Mouse (Mus musculus) hindbrain, postnatal 0 days (tissue): Measurements from ENCODE around the gene Maff. TPM values are rescaled to one million over a fixed set of nuclear protein-coding genes. Genes with fewer than 3 reads are reported as not detected.

Experiments used
- ATAC-seq: fragments of 200-750 bp; cut with Nextera tagmentation; 2 replicates; pipeline ENCODE4 v1.8.0; 2017; ENCODE audit warnings: mild to moderate bottlenecking, moderate TSS enrichment, moderate library complexity
- DNase-seq: peaks from one replicate; pipeline ENCODE4 v3.0.0-alpha.2; 2015; ENCODE audit warnings: low spot score
- H3K27ac ChIP-seq: fragments of 300-500 bp; sonication (generic); 2 replicates; pipeline ENCODE4 v1.5.1; 2014; ENCODE audit warnings: mild to moderate bottlenecking
- H3K27me3 ChIP-seq: fragments of 300-500 bp; sonication (generic); 2 replicates; pipeline ENCODE4 v1.6.1; 2014; ENCODE audit warnings: low read length, mixed read lengths; ENCODE audit not compliant: insufficient read depth
- H3K36me3 ChIP-seq: fragments of 300-500 bp; sonication (generic); 2 replicates; pipeline ENCODE4 v1.6.1; 2014; ENCODE audit warnings: low read length, mixed read lengths; ENCODE audit not compliant: insufficient read depth
- H3K4me1 ChIP-seq: fragments of 300-500 bp; sonication (generic); 2 replicates; pipeline ENCODE4 v1.6.1; 2014; ENCODE audit warnings: antibody characterized with exemption, low read length, mixed read lengths; ENCODE audit not compliant: insufficient read depth
- H3K4me2 ChIP-seq: fragments of 300-500 bp; sonication (generic); 2 replicates; pipeline ENCODE4 v1.6.1; 2014; ENCODE audit warnings: low read depth, mild to moderate bottlenecking, low read length, moderate library complexity, mixed read lengths
- H3K4me3 ChIP-seq: fragments of 300-500 bp; sonication (generic); 2 replicates; pipeline ENCODE4 v1.5.1; 2014; ENCODE audit warnings: low read length
- H3K9ac ChIP-seq: fragments of 300-500 bp; sonication (generic); replicated peaks from 2 replicates; pipeline ENCODE4 v1.6.1; 2014; ENCODE audit warnings: mild to moderate bottlenecking, low read length, moderate library complexity, mixed read lengths
- H3K9me3 ChIP-seq: fragments of 300-500 bp; sonication (generic); 2 replicates; pipeline ENCODE4 v1.6.1; 2016; ENCODE audit warnings: low read length, mixed read lengths
- CTCF ChIP-seq: IDR thresholded peaks from 2 replicates; pipeline ENCODE4 v1.5.1; 2016; ENCODE audit warnings: antibody characterized with exemption, control low read depth, low read depth
- WGBS: fragments of 180-500 bp; shearing (Covaris S2); extraction: QIAGEN DNeasy Blood & Tissue Kit; methylation state at CpG from one replicate; pipeline ENCODE4 v1.1.7; 2014; 5-methylcytosine and 5-hydroxymethylcytosine counted together
- polyA plus RNA-seq: library from polyadenylated mRNA; unstranded; fragments of >200 nt; fragmentation: Nextera tagmentation; extraction: Ambion mirVana; gene quantifications from 2 replicates; pipeline ENCODE4 v1.2.1, GENCODE M21; 2015
- total RNA-seq: library from RNA; depleted of rRNA; stranded (reverse); fragments of >200 nt; gene quantifications from 2 replicates; pipeline ENCODE4 v1.2.3, GENCODE M21; 2014

Maff gene
- total and polyA plus RNA-seq, 2 experiments from 2014 or later = 1.7 to 5.4 TPM

- WGBS = 74% methylated on average over 4 of the region's 4 CpGs
- no peaks in the 10 kb centered on the region for H3K36me3 ChIP-seq
These were observed 1.8 kb upstream of the Maff start for GRCm38 (mm10) chr15:79344627-79345026.

DNA sequence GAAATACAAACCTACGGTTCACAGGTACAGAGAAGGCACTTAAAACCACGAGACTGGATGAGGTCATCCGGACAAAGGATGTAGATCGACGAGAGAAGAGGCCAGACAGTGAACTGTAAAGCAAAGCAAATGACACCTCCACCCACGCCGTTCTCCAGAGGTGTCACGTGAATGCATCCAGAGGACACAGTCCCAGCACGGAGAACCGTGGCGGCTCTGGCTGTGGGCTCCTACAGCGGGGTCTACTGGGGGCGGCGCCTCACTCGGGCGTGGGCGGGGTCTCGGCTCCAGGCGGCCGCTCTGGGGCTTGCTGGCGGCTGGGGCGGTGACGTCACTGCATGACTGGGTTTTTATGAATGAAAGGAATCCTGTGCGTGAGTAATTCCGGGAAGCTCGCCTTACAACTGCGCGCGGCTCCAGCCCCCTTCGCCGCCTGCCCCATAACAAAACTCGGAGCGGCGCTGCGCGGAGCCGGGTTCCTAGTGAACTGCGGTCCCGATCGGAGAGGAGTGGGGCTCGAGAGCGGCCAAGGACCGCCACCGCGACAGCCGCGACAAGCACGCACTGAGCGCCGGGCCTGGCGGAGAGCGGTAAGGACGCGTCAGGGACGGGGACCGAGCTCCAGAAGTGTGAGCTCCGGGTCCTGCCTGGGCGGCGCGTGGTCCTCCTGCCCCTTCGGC, 884 bp downstream of the Maff start:
- peak overlapping the region; percentile 75 for H3K4me3 ChIP-seq
- H3K36me3 ChIP-seq = no peaks in the 10 kb centered on the region
- peak overlapping the region; percentile 78 for H3K27ac ChIP-seq
- ATAC-seq (peak; percentile 87), DNase-seq (peak; percentile 94)
- 0 out of 2 replicates have a peak, but pooled peaks cover 3% of the 10 kb centered on the region for H3K4me1 ChIP-seq
- H3K4me2 ChIP-seq = peak overlapping the region; percentile 90
- under 1% methylated on average over 57 of the region's 61 CpGs for WGBS
- peak overlapping the region; percentile 74 for H3K9ac ChIP-seq
- H3K9me3 ChIP-seq = no peaks in the 10 kb centered on the region
- no peak for TF ChIP-seq CTCF
- no peaks in the 10 kb centered on the region for H3K27me3 ChIP-seq

More at GRCm38 (mm10) chr15:79344627-79345026, 1.8 kb upstream of the Maff start:
- no peak overlapping the region for H3K4me3 ChIP-seq
- no peaks in the 10 kb centered on the region for H3K9me3 ChIP-seq
- ATAC-seq = no peak
- H3K27me3 ChIP-seq = no peaks in the 10 kb centered on the region
- no peak overlapping the region for H3K9ac ChIP-seq
- no peak overlapping the region for H3K4me2 ChIP-seq
- TF ChIP-seq CTCF = no peak
- H3K4me1 ChIP-seq = 0 out of 2 replicates have a peak, but pooled peaks cover 3% of the 10 kb centered on the region
- H3K27ac ChIP-seq = no peak overlapping the region
- DNase-seq = no peak

DNA sequence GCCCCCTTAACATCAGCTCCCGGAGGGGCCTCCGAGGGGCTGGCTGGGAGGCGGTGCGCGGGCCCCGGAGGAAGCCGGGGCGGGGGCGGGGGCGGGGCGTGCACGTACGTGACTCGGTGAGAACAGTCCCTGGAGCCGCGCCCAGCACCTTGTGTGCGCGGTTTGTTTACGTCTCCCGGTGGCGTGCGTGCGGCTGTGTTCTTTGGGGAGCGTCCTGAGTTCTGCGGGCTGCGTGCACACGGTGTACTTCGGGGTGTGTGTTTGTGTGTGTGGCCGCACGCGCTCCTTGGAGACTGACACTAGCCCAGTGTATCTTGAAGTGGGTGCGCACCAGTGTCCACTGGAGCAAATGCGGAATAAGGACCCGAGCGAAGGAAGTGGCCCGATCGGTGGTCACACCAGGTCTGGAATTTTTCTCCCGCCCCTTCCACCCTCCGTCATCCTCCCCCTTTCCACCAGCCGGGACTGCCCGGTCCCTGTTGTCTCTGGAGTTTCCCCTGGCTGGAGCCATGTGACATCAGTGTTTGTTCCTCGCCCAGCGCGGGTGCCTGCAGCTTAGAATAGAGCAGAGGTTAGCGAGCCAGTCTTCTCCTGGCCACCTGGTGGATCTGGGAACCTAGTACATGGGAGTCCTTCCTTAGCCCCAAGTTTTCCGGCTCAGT, 1.6 kb downstream of the Maff start:
- Histone ChIP-seq H3K4me3 (peak overlapping the region; percentile 75), H3K9me3 (no peaks in the 10 kb centered on the region), H3K9ac (peak overlapping the region; percentile 74), H3K27me3 (no peaks in the 10 kb centered on the region), H3K36me3 (no peaks in the 10 kb centered on the region), H3K4me2 (peak overlapping the region; percentile 90), H3K27ac (peak overlapping the region; percentile 78; the same call in 1 of the 2 replicates), H3K4me1 (0 out of 2 replicates have a peak, but pooled peaks cover 3% of the 10 kb centered on the region)
- ATAC-seq (peak; percentile 60), DNase-seq (peak; percentile 63)
- TF ChIP-seq CTCF = peak; percentile 62
- WGBS = under 1% methylated on average over 30 of the region's 46 CpGs

GRCm38 (mm10) chr15:79348651-79349050, 2.2 kb downstream of the Maff start:
- WGBS = 69% methylated on average over 8 of the region's 8 CpGs
- H3K27ac ChIP-seq = no peak overlapping the region
- H3K4me2 ChIP-seq = peak overlapping the region; percentile 90
- 0 out of 2 replicates have a peak, but pooled peaks cover 3% of the 10 kb centered on the region for H3K4me1 ChIP-seq
- ATAC-seq = no peak
- no peak overlapping the region for H3K9ac ChIP-seq
- no peaks in the 10 kb centered on the region for H3K36me3 ChIP-seq
- H3K4me3 ChIP-seq = peak overlapping the region; percentile 75
- TF ChIP-seq CTCF = no peak
- H3K9me3 ChIP-seq = no peaks in the 10 kb centered on the region
- no peak for DNase-seq
- H3K27me3 ChIP-seq = no peaks in the 10 kb centered on the region

GRCm38 (mm10) chr15:79350866-79351265, 4.4 kb downstream of the Maff start:
- DNase-seq = no peak
- WGBS = 98% methylated on average over 4 of the region's 4 CpGs
- no peak overlapping the region for H3K4me3 ChIP-seq
- no peak overlapping the region for H3K4me2 ChIP-seq
- TF ChIP-seq CTCF = no peak
- H3K27me3 ChIP-seq = no peaks in the 10 kb centered on the region
- no peak overlapping the region for H3K27ac ChIP-seq
- H3K9ac ChIP-seq = no peak overlapping the region
- 0 out of 2 replicates have a peak, but pooled peaks cover 3% of the 10 kb centered on the region for H3K4me1 ChIP-seq
- no peaks in the 10 kb centered on the region for H3K9me3 ChIP-seq
- ATAC-seq = no peak
- no peaks in the 10 kb centered on the region for H3K36me3 ChIP-seq

DNA sequence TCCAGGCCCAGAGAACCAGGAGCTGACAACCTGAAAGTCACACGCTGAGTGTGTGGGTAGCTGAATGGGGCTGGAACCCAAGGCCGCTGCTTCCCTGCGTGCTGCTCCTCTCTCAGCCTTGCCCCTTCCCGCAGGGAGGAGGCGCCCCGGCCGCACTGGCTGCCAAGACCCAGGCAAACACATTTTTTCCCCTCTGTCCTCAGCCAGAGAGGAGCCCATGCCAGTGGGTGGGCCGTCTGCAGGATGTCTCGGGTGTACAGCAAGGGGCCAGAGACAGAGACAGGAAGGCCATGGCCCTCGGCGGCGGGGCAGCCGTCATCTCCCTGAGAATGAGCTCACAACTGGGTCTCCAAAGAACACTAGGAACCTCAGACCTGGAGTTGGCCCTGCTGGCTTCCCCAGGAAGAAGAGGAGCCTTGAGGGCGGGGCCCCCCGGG, 4.9 kb downstream of the Maff start:
- 22% methylated on average over 15 of the region's 15 CpGs for WGBS
- no peak for TF ChIP-seq CTCF
- DNase-seq = no peak

More for the DNA sequence above, 4.9 kb downstream of the Maff start:
- Histone ChIP-seq H3K4me3 (no peak overlapping the region), H3K9ac (no peak overlapping the region), H3K4me2 (no peak overlapping the region), H3K27ac (no peak overlapping the region), H3K4me1 (0 out of 2 replicates have a peak, but pooled peaks cover 3% of the 10 kb centered on the region), H3K27me3 (no peaks in the 10 kb centered on the region), H3K9me3 (no peaks in the 10 kb centered on the region), H3K36me3 (no peaks in the 10 kb centered on the region)
- no peak for ATAC-seq
